Mouse (Mus musculus) B cell, adult 62 days (primary cell): ENCODE data around the gene Manbal. TPM values are rescaled to one million over a fixed set of nuclear protein-coding genes. Genes with fewer than 3 reads are reported as not detected.

Experiments
- total RNA-seq: library from RNA; stranded (reverse); gene quantifications from 4 replicates; pipeline ENCODE4 v1.2.4, GENCODE M21; 2023

Manbal gene
- 19.9 to 21.6 TPM (median 20.8 TPM) in 4 replicates for total RNA-seq

GRCm38 (mm10) chr2:157367184-157367893, at the start of gene Manbal:
Gene Manbal (plus strand): TSS chr2:157367594.

DNA sequence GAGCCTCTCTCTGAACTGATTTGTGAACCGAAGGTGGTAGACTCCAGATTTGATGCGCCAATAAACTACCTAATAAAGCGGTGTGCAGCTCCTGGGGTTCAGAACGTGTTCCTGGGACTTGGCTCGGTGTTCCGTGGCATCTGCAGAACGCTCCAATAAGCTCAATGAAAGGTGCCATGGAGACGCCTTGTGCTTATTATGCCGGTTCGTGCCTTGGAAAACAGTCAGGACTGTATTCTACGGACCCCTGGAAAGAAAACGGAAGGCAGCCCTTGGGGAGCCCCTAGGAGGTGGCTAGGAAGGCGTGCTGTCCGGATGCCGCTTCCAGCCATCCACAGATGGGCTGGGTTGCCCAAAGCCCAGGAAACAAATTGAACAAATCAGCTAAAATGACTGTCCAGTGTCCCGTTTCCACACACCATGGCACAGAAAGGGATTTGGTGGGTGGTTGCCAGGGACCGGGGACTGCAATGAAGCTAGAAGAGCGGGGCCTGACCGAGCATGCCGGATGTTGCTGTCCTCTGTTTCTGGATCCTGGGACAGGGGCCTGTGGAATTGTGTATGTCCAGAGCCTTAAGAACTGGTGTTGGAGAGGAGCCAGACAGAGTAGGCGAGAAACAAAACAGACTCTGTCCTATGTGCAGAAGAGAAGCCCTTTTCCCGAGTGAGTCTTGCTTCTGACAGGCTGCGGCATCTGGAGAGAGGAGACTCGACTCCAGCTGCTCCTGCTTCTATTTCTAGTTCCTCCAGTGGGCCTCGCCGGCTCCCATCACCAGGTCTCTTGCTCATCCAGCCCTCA, 19.8 kb upstream of the Manbal start, which contains the start of gene Ghrh:
Ghrh (minus strand) TSS at position 146 of the 799 bp plus-strand sequence.

DNA sequence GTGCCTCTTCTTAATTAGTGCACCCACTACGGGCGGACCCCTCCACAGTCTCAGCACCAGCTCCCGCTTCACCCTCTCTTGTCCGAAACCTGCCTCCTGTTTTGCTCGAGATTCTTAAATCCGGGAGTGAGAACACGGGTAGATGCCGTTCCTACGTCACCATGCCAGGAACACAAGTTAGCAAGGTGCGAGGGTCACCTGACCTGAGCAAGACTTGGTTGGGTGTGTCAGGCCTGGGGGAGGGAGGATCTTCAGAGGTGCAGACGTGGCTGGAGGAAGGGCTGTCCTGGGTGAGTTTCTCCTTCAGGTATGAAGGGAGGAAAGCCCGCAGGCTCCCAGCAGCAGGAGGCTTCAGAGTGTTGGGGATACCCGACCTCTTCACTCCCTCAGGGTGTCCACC, 50.8 kb downstream of the Manbal start, which contains the start of gene Src:
Src (plus strand) TSS at position 239 of the 400 bp plus-strand sequence.

Other genes with a start within 250 kb of the Manbal start
- 423 to 439 TPM (median 428 TPM) in 4 replicates for gene Samhd1, start 232.3 kb upstream of the Manbal start, total RNA-seq
- gene Rbl1, start 163.1 kb upstream of the Manbal start, total RNA-seq, result 16.1 to 19.7 TPM (median 17.9 TPM) in 4 replicates
- gene Rpn2, start 88.6 kb upstream of the Manbal start, total RNA-seq, result 99.7 to 107 TPM (median 103 TPM) in 4 replicates
- 0.23 TPM in 1 of 4 replicates, not detected in the others for gene Mroh8, start 88.0 kb upstream of the Manbal start, total RNA-seq
- not detected in 4 replicates for gene Ghrh, start 20.1 kb upstream of the Manbal start, total RNA-seq
- 1.4 to 2.3 TPM (median 2.1 TPM) in 4 replicates for gene Src, start 50.9 kb downstream of the Manbal start, total RNA-seq
- not detected in 4 replicates for gene Nnat, start 192.5 kb downstream of the Manbal start, total RNA-seq
- gene Blcap, start 203.7 kb downstream of the Manbal start, total RNA-seq, result 31.4 to 40.0 TPM (median 34.9 TPM) in 4 replicates